In genomic region chr9:21383966-21384365, GRCm38 (mm10) we compare ENCODE assay signal across 20 mouse cellular contexts.
"Had no signal": no experiment of that assay in that cellular context is flagged by ENCODE, and none has a peak within 500 bp of the region (broad histone marks: within the 10 kb centered on the region; RNA-seq: fewer than 3 reads in every experiment).

No protein-coding gene starts in this region.

- H3K9me3 ChIP-seq: megakaryocyte, embryonic 14.5 days; midbrain, embryonic 10.5 days; midbrain, embryonic 12.5 days; neural tube, embryonic 13.5 days; neural tube, embryonic 15.5 days had no signal

- H3K27me3 ChIP-seq: megakaryocyte, embryonic 14.5 days; midbrain, embryonic 12.5 days; neural tube, embryonic 13.5 days; neural tube, embryonic 15.5 days had no signal

- DNase-seq: lung, adult 18-20 months; lung, embryonic 14.5 days; lung, postnatal 10 days; midbrain, embryonic 14.5 days; retina, postnatal 1 day; right cerebral cortex, adult 18-20 months; right cerebral cortex, postnatal 25 days; right cerebral cortex, postnatal 4 days; spleen, adult 18-20 months; thymus, adult 18-20 months; thymus, postnatal 14 days; thymus, postnatal 36 days had no signal

- ATAC-seq: midbrain, embryonic 16.5 days had no signal

- H3K27ac ChIP-seq: macrophage; midbrain, embryonic 10.5 days; midbrain, embryonic 12.5 days; neural tube, embryonic 13.5 days; neural tube, embryonic 15.5 days had no signal

- H3K4me2 ChIP-seq: lung, embryonic 14.5 days; midbrain, embryonic 12.5 days; neural tube, embryonic 13.5 days; neural tube, embryonic 15.5 days had no signal

- H3K4me3 ChIP-seq: megakaryocyte, embryonic 14.5 days; midbrain, embryonic 10.5 days; midbrain, embryonic 12.5 days; myocyte; neural tube, embryonic 13.5 days; neural tube, embryonic 15.5 days had no signal

- H3K9ac ChIP-seq: lung, embryonic 14.5 days; midbrain, embryonic 12.5 days; neural tube, embryonic 13.5 days; neural tube, embryonic 15.5 days had no signal
